Mouse (Mus musculus) left cerebral cortex, postnatal 10 days (tissue): Measurements from ENCODE around the gene Asb5. TPM values are rescaled to one million over a fixed set of nuclear protein-coding genes. Genes with fewer than 3 reads are reported as not detected.
"Not testable (repeated sequence)": the region's sequence is repeated elsewhere in the genome, so short reads cannot be mapped to it uniquely, and the experiment has no call there.

ENCODE experiments used
- DNase-seq, 2 experiments: peaks; one replicate each; pipeline ENCODE4 v3.0.0; 2021 to 2022; ENCODE audit warnings: low spot score in 2 of 2, mixed read lengths in 1 of 2; ENCODE audit errors: extremely low spot score in 1 of 2
- intact Hi-C: fragments of 180-260 bp; cut with DNase I; formaldehyde crosslinking; loops from one replicate; pipeline ENCODE4 v1.15.1; 2025
- total RNA-seq, 2 experiments: library from RNA; stranded (reverse); gene quantifications; 2 replicates each; pipeline ENCODE4 v1.2.3; 2021

Gene Asb5
- total RNA-seq, 2 experiments from 2014 or later = 1.9 to 2.1 TPM

DNA sequence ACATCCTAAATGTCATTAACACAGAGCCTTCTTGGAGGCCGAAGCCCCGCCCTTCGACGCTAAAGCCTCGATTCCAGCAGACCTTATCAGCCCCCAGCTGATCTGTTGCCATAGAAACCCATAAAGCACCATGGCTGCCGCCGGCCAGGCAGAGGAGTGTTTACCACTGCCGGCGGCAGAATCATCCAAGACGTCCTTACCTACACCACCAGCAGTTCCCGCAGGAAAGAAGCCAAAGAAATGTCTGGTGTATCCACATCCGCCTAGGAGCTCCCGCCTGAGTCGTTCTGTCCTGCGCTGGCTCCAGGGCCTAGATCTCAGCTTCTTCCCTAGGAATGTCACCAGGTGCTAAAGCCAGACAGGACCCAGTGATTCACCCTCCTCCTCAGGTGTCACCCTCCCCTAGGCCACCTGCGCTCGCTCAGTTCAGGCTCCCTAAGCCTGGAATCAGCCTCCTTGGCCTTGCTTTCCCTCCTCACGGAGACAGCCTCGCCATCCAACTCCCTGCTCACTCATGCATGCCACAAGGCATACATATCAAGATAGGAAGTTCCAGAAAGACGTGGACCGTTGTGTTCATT lies 71.4 kb downstream of the Asb5 start, which contains the start of gene Spata4:
Spata4 (plus strand) TSS at position 111 of the 581 bp plus-strand sequence.
- intact Hi-C loops = no loop called here
- DNase-seq = peak; percentile 10 to 43

DNA sequence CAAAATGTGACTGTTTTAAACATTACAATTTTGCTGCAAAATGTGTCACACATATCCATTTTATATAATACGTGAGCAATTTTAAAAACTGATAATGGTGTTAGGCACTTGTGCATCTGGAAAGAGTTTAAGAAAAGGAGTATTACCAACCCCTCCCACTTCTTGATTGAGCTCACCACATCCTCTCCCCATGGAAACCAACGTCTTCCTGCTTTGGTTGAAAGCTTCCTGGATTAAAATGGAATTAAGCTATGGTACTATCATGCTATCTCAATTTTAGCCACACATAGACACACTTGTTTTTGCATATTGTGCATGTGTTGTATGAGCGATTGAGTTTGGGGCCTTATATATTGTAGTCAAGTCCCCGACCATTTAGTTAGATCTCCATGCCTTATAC lies 74.1 kb downstream of the Asb5 start:
- no peak for DNase-seq
- intact Hi-C loops = no loop called here

DNA sequence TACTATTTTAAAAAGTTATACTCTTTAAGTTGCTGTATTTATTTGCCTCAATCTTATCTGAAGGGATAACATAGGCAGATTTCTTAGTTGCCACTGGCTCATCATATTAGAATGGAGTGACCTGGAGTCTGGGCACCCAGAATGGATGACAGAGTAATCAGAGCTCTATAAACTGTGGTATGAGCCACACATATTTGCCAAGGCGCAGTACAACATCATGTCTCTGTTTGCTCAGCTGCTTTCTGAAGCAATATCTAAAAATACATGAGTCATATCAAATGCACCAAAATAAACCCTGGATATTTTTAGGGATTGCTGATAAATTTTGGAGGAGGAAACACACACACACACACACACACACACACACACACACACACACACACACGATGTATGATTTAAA lies 80.0 kb downstream of the Asb5 start:
- no peak for DNase-seq
- intact Hi-C loops = no loop called here

DNA sequence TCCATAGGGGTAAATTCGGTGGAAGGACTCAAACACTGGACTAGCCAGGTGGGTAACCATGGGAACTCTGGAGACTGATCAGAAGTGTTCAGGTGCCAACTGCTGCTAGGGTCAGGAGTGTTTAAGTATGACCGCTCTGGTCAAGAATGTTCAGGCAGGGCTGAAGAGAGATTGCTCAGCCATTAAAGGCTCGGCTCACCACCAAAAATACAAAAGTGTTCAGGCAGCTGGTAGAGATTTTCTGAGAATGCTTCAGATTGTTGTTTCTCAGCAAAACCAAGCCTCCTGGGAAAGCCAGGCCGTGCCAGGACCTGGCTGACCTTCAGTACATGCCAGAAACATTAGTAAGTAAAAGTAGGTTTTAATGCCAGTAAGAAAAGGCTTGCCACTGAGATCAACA lies 80.9 kb downstream of the Asb5 start:
- no peak for DNase-seq
- intact Hi-C loops = no loop called here

DNA sequence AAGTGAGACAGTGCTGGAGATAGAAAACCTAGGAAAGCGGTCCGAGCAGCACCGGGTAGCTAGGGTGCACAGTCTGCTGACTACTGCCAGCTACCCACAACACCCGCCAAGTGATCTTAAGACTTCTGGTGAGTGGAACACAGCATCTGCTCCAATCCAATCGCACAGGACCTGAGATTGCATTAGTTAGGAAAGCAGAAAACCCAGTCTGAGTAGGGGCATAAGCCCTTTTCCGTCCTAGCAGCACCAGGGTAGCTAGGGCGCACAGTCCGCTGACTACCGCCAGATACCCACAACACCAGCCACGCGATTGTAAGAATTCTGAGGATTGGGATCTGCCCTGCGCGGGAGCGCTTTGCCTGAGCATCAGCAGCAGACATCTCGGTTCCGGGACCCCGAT lies 87.3 kb downstream of the Asb5 start:
- DNase-seq, intact Hi-C loops: not testable (repeated sequence)

Other genes starting within 250 kb of the Asb5 start
- gene Spcs3, start 418 bp downstream of the Asb5 start, total RNA-seq = 10 to 100 TPM; 47.5 to 51.0 TPM
- under 1 TPM in 1 of 2 experiments, not detected in 1; 0.43 TPM for gene Spata4, start 71.2 kb downstream of the Asb5 start, total RNA-seq